Mouse (Mus musculus) hindbrain, postnatal 0 days (tissue): Measurements from ENCODE around the gene Sh3tc1. TPM values are rescaled to one million over a fixed set of nuclear protein-coding genes. Genes with fewer than 3 reads are reported as not detected.

Experiments used
- ATAC-seq: fragments of 200-750 bp; cut with Nextera tagmentation; 2 replicates; pipeline ENCODE4 v1.8.0; 2017; ENCODE audit warnings: mild to moderate bottlenecking, moderate TSS enrichment, moderate library complexity
- DNase-seq: peaks from one replicate; pipeline ENCODE4 v3.0.0-alpha.2; 2015; ENCODE audit warnings: low spot score
- H3K27ac ChIP-seq: fragments of 300-500 bp; sonication (generic); 2 replicates; pipeline ENCODE4 v1.5.1; 2014; ENCODE audit warnings: mild to moderate bottlenecking
- H3K27me3 ChIP-seq: fragments of 300-500 bp; sonication (generic); 2 replicates; pipeline ENCODE4 v1.6.1; 2014; ENCODE audit warnings: low read length, mixed read lengths; ENCODE audit not compliant: insufficient read depth
- H3K36me3 ChIP-seq: fragments of 300-500 bp; sonication (generic); 2 replicates; pipeline ENCODE4 v1.6.1; 2014; ENCODE audit warnings: low read length, mixed read lengths; ENCODE audit not compliant: insufficient read depth
- H3K4me1 ChIP-seq: fragments of 300-500 bp; sonication (generic); 2 replicates; pipeline ENCODE4 v1.6.1; 2014; ENCODE audit warnings: antibody characterized with exemption, low read length, mixed read lengths; ENCODE audit not compliant: insufficient read depth
- H3K4me2 ChIP-seq: fragments of 300-500 bp; sonication (generic); 2 replicates; pipeline ENCODE4 v1.6.1; 2014; ENCODE audit warnings: low read depth, mild to moderate bottlenecking, low read length, moderate library complexity, mixed read lengths
- H3K4me3 ChIP-seq: fragments of 300-500 bp; sonication (generic); 2 replicates; pipeline ENCODE4 v1.5.1; 2014; ENCODE audit warnings: low read length
- H3K9ac ChIP-seq: fragments of 300-500 bp; sonication (generic); replicated peaks from 2 replicates; pipeline ENCODE4 v1.6.1; 2014; ENCODE audit warnings: mild to moderate bottlenecking, low read length, moderate library complexity, mixed read lengths
- H3K9me3 ChIP-seq: fragments of 300-500 bp; sonication (generic); 2 replicates; pipeline ENCODE4 v1.6.1; 2016; ENCODE audit warnings: low read length, mixed read lengths
- CTCF ChIP-seq: IDR thresholded peaks from 2 replicates; pipeline ENCODE4 v1.5.1; 2016; ENCODE audit warnings: antibody characterized with exemption, control low read depth, low read depth
- WGBS: fragments of 180-500 bp; shearing (Covaris S2); extraction: QIAGEN DNeasy Blood & Tissue Kit; methylation state at CpG from one replicate; pipeline ENCODE4 v1.1.7; 2014; 5-methylcytosine and 5-hydroxymethylcytosine counted together
- polyA plus RNA-seq: library from polyadenylated mRNA; unstranded; fragments of >200 nt; fragmentation: Nextera tagmentation; extraction: Ambion mirVana; gene quantifications from 2 replicates; pipeline ENCODE4 v1.2.1, GENCODE M21; 2015
- total RNA-seq: library from RNA; depleted of rRNA; stranded (reverse); fragments of >200 nt; gene quantifications from 2 replicates; pipeline ENCODE4 v1.2.3, GENCODE M21; 2014

The Sh3tc1 gene
- total and polyA plus RNA-seq, 2 experiments from 2014 or later, result 2.0 to 4.1 TPM

- no peak for ATAC-seq
- Histone ChIP-seq H3K27me3 (no peaks in the 10 kb centered on the region), H3K9me3 (no peaks in the 10 kb centered on the region), H3K36me3 (no peaks in the 10 kb centered on the region), H3K4me2 (no peak overlapping the region), H3K4me3 (no peak overlapping the region), H3K27ac (no peak overlapping the region), H3K4me1 (no peaks in the 10 kb centered on the region), H3K9ac (no peak overlapping the region)
- 80% methylated on average over 2 of the region's 2 CpGs for WGBS
- TF ChIP-seq CTCF, result no peak
- no peak for DNase-seq
Observed at GRCm38 (mm10) chr5:35733523-35733922, 6.3 kb downstream of the Sh3tc1 start.

GRCm38 (mm10) chr5:35731006-35731405 is 8.8 kb downstream of the Sh3tc1 start:
- 89% methylated on average over 4 of the region's 4 CpGs for WGBS
- Histone ChIP-seq H3K27me3 (no peaks in the 10 kb centered on the region), H3K9me3 (no peaks in the 10 kb centered on the region), H3K27ac (no peak overlapping the region), H3K4me3 (no peak overlapping the region), H3K36me3 (no peaks in the 10 kb centered on the region), H3K9ac (no peak overlapping the region), H3K4me1 (no peaks in the 10 kb centered on the region), H3K4me2 (no peak overlapping the region)
- no peak for DNase-seq
- no peak for ATAC-seq
- TF ChIP-seq CTCF, result no peak

- 76% methylated on average over 1 of the region's 1 CpGs for WGBS
- Histone ChIP-seq H3K4me3 (no peak overlapping the region), H3K4me2 (no peak overlapping the region), H3K36me3 (no peaks in the 10 kb centered on the region), H3K9me3 (no peaks in the 10 kb centered on the region), H3K4me1 (no peaks in the 10 kb centered on the region), H3K27me3 (no peaks in the 10 kb centered on the region), H3K9ac (no peak overlapping the region), H3K27ac (no peak overlapping the region)
- TF ChIP-seq CTCF, result no peak
- DNase-seq (no peak), ATAC-seq (no peak)
Observed at GRCm38 (mm10) chr5:35730552-35730951, 9.2 kb downstream of the Sh3tc1 start.

GRCm38 (mm10) chr5:35729844-35730243 is 9.9 kb downstream of the Sh3tc1 start:
- 61% methylated on average over 3 of the region's 3 CpGs for WGBS
- no peaks in the 10 kb centered on the region for H3K9me3 ChIP-seq

GRCm38 (mm10) chr5:35728957-35729460 is 10.8 kb downstream of the Sh3tc1 start:
- Histone ChIP-seq H3K9me3 (no peaks in the 10 kb centered on the region), H3K27me3 (no peaks in the 10 kb centered on the region), H3K4me3 (no peak overlapping the region), H3K4me1 (no peaks in the 10 kb centered on the region), H3K9ac (no peak overlapping the region), H3K36me3 (no peaks in the 10 kb centered on the region), H3K4me2 (no peak overlapping the region), H3K27ac (peak overlapping the region; percentile 66; the same call in 1 of the 2 replicates)
- DNase-seq (peak; percentile 9), ATAC-seq (peak; percentile 61; the same call in 1 of the 2 replicates)
- TF ChIP-seq CTCF, result no peak
- 56% methylated on average over 11 of the region's 11 CpGs for WGBS

More at GRCm38 (mm10) chr5:35729844-35730243, 9.9 kb downstream of the Sh3tc1 start:
- no peak overlapping the region for H3K9ac ChIP-seq
- no peak for ATAC-seq
- H3K4me3 ChIP-seq, result no peak overlapping the region
- DNase-seq, result no peak
- no peaks in the 10 kb centered on the region for H3K36me3 ChIP-seq
- no peak overlapping the region for H3K4me2 ChIP-seq
- H3K27me3 ChIP-seq, result no peaks in the 10 kb centered on the region
- peak overlapping the region; percentile 66; the same call in 1 of the 2 replicates for H3K27ac ChIP-seq
- H3K4me1 ChIP-seq, result no peaks in the 10 kb centered on the region
- no peak for TF ChIP-seq CTCF

- no peaks in the 10 kb centered on the region for H3K4me1 ChIP-seq
- DNase-seq (no peak), ATAC-seq (no peak)
- no peaks in the 10 kb centered on the region for H3K9me3 ChIP-seq
- H3K4me2 ChIP-seq, result peak overlapping the region; percentile 6; the same call in 1 of the 2 replicates
- no peak for TF ChIP-seq CTCF
- H3K9ac ChIP-seq, result no peak overlapping the region
- 81% methylated on average over 12 of the region's 12 CpGs for WGBS
- H3K36me3 ChIP-seq, result no peaks in the 10 kb centered on the region
- no peak overlapping the region for H3K4me3 ChIP-seq
- H3K27me3 ChIP-seq, result no peaks in the 10 kb centered on the region
- no peak overlapping the region; the same call in 1 of the 2 replicates for H3K27ac ChIP-seq
Observed at GRCm38 (mm10) chr5:35728344-35728956, 11.3 kb downstream of the Sh3tc1 start.

- DNase-seq (no peak), ATAC-seq (no peak)
- no peak overlapping the region for H3K4me3 ChIP-seq
- no peaks in the 10 kb centered on the region for H3K36me3 ChIP-seq
- no peaks in the 10 kb centered on the region for H3K27me3 ChIP-seq
- WGBS, result 93% methylated on average over 5 of the region's 5 CpGs
- H3K4me1 ChIP-seq, result no peaks in the 10 kb centered on the region
- H3K9ac ChIP-seq, result no peak overlapping the region
- H3K9me3 ChIP-seq, result no peaks in the 10 kb centered on the region
- no peak overlapping the region for H3K27ac ChIP-seq
- no peak overlapping the region for H3K4me2 ChIP-seq
- no peak for TF ChIP-seq CTCF
Observed at GRCm38 (mm10) chr5:35727447-35727846, 12.3 kb downstream of the Sh3tc1 start.
